Mouse (Mus musculus) frontal cortex, postnatal 14 days (tissue): Measurements from ENCODE around the gene Fras1.

Experiments used
- DNase-seq, 2 experiments: peaks; one replicate each; pipeline ENCODE4 v3.0.0; 2022; ENCODE audit warnings: low spot score in 2 of 2

The Fras1 gene

DNA sequence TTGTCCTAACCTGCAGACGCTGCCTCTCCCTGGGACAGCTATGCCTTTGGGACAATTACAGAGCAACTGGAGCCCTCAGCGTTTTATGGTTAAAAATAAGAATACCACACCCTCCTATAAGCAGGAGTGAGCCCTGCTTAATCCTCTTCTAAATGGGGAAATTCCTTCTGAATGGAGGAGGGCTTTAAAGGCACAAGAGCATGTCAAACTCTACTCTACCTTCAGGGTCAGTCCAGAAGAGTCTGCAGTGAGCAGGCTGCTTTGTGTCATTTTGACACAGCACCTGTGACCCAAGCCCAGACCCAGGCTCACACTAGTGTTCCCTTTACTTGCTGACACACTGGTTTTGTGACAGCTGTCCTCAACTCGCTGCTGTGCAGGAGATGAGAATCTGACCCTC, 307.3 kb downstream of the Fras1 start:
- DNase-seq = no peak

DNA sequence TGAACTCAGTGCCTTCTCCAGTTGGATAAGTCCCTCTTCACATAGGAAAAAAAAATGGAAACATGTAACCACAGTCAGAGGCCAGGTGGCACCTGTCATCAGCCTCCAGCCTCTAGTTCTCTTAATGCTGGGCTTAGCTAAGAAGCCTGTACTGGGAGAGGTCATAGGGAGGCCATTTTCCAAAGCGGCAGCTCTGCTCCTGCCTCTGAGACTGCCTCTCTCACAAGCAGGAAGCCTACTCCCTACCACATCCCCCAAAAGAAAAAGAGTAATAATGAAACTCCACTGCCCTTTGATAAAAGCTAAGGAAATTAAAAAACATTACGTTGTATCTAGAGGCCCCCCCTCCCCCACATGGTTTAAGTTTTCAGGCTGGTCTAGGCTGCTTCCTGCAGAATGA, 309.0 kb downstream of the Fras1 start:
- DNase-seq = no peak

DNA sequence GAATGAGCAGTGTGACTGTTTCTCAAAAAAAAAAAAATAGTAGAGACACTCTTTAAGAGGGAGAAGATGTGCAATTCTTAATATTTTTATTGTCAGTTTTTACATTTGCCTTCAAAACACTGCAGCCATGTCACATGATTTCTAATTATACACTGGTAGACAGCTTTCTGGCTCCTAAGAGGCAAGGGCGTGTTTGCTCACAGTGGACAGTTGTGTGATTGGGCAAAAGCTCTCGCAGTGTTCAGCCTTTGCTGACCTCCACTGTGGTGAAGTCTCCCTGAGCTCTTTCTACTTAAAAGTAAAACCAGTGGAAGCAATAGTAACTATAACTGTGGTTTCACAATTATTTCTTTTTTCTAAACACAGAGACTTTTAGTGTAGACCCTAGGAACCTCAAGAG, 315.1 kb downstream of the Fras1 start:
- DNase-seq = no peak

DNA sequence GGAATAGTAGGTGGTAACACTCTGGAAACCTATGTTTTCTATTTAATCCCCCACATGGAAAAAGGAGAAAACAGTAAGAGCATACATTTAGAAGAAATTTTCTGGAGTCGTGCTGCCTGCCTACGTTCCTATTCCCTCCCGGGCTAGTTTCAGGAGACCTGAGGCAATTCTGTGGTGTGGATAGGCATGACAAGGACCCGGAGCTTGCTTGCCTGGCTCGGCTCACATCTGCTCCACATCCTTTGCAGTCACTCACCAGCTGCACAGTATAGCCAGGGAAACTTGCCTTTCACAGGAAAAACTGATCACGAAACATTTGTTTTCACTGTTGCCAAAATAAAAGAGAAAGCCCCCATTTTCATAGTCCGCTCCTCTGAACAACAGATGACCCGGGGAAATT, 325.2 kb downstream of the Fras1 start:
- DNase-seq = no peak

DNA sequence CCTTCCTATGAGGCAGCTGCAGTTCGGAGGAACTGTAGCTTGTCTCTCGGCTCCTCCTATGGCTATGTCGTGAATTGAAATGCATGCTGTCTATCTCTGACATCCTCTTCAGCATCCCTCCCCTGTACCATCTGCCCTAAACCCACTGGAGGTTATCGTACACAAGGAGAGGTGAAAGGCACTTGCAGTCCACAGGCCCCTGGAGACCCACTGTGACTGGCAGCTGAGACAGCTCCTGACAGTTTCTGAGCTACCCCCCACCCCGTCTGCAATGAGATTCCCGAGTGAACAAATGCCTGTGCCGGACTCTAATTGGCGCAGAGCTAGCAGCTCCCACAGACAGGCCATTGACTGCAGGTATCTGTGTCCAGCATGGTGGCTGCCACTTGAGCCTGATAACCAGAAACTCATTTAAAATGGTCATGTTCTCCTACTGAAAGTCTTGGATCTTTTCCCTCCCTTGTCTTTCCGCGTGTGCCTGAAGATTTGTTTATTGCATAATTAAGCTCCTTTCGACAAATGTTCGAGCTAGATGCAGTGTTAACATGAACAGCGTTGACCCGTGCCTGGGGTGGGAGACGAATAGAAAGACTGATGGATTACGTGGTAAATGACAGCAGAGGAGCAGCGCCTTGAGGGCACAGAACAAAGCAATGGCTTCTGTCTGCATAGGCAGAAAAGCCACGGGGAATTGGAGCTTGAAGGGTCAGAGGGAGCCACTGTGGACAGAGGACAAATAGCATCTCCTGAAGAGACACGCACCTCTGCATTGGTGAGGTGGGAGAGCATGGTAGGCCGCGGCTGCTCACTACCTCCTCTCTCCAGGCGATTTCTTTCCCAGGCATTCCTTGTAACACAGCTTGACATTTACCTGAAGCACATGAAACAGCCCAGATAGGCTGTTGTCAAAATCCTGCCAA, 329.2 kb downstream of the Fras1 start:
- no peak for DNase-seq

DNA sequence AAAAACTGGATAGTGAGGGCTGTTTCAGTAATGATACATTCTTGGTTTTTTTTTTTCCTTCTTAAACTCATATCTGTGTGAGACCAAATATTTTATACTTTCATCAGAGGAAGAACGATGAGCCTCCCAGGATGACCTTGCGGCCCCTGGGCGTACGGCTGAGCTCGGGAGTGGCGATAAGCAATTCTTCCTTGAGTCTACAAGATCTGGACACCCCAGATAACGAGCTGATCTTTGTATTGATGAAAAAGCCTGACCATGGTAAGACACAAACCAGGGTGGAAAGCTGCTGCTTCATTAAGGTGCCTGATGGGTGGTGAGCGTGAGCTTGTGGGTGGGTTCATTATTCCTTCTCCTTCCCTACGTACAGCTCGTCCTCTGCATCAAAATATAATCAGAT, 334.8 kb downstream of the Fras1 start:
- no peak for DNase-seq

DNA sequence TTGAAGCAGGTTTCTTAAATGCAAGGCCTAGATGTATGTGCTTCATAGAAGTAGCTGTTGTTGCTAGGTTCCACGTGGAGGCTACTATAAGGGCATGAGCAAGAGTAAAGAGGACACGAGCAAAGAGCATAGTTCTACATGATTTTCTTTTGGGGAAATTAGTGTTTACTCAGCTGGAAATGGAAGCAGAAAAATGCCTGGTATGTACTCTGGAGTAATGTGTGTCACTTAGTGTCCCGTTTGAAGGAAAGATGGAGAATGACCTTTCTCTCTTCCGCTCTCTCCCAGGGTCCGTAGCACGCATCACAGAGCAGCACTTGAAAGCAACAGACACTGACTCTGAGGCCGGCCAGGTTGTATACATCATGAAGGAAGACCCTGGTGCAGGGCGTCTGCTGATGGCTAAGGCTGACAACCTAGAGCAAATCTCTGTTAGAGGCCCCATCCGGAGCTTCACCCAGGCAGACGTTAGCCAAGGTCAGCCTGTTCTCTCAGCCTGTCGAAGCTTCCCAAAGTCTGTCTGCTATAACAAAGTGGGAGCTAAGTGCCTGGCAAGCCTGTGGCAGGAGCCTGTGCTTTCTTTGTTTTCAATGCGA, 338.4 kb downstream of the Fras1 start:
- DNase-seq = no peak

DNA sequence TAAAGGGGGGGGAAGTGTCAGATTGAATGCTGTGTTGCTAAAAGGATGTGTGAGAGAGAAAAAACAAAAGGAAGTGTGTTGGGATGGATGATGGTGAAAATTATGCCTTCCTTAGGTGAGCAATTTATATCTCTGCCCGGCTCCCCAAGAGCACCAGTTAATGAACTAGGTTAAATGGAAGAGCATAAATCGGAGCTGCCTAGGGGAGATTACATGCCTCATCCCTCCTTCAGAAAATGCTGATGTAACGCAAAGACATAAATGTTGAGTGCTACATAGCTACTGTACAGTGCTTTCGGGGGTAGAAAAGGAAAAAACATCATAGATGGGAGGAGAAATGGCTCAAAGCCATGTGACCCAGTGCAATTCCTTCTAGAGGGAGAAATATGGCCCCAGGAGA, 339.0 kb downstream of the Fras1 start:
- no peak for DNase-seq

DNA sequence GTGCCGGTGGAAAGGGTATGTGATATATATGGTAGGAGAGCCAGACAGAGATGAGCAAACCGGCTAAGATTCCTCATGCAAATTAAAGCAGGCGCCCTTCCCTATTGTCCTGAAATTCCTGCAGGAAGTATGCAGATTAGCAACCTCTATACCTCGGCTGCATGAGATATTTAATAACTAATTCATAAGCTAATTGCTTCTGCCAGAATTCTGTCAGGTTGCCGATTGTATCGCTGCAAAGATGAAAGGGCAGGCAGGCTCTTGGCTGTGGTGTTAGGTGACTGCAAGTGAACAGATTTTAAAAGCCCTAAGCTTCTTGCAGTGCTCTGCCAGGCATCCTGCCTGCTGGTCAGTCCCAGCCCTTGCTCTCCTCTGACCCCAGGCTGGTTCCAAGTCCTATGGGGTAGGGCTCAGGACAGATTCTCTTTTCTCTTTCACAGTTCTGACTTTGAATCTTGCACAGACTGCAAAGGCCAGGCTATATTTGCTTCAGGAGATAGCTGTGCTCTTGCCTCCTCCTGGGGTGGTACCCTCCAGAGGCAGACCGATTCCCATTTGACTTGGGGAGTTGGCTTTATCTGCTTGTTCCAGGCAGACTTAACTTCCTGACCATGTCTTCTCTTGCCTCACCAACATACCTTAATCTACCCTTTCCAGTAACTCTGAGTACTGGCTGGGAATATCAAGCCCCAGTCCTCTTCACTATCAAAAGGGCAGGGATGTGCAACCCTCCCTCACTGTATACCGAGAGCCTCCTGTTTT, 342.7 kb downstream of the Fras1 start:
- DNase-seq = no peak

DNA sequence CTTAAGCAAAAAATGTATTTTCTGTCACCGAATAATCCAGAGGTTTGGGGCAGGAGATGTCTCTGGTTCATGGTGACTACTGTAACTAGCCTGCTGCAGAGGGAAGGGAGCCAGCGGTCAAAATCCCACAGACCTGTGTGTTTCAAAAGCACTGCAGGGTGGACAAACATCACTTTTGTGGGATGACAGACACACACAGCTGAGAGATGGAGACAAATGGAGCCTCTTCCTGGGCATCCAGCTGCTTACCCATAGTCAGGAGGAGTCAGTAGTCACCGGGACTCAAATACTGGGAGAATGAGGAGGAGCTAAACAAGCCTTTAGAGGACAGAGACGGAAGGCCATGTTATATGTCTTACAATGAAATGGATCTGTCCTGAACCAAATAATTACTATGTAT, 343.9 kb downstream of the Fras1 start:
- DNase-seq = no peak

DNA sequence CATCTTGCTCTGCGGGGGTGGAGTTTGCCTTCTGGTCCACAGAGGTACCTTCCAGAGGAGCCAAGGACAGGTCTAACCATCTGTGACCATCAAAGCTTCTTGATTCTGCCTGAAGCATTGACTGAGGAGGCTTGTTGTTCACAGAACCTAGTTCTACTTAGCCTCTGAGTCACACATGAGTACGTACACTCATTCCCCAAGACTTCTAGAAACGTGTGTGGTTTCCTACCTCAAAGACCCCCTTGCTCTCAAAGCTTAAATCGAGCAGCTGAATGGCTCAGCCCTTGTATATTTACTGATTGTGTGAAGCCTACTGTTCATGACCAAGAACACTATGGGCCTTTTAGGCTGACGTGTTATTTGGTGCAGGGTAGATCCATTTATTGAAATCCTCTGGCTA, 344.8 kb downstream of the Fras1 start:
- DNase-seq = no peak

DNA sequence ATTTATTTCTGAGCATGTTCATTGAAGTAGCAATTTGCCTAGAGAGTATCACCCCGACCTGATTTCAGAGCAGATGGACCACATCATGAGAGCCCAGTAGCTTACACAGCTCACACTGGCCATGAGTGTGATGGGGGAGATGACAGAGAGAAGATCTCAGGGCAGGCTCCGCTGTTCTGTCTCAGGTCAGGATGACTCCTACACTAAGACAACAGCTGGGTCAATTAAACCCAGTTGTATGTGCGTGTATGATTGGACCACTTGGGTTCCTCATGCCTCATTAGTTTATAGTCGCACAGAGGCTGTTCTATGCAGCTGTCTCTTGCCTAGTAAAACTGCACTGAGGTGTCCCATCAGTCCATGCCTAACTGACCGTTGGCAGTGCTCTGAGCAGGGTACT, 345.5 kb downstream of the Fras1 start:
- DNase-seq = no peak

DNA sequence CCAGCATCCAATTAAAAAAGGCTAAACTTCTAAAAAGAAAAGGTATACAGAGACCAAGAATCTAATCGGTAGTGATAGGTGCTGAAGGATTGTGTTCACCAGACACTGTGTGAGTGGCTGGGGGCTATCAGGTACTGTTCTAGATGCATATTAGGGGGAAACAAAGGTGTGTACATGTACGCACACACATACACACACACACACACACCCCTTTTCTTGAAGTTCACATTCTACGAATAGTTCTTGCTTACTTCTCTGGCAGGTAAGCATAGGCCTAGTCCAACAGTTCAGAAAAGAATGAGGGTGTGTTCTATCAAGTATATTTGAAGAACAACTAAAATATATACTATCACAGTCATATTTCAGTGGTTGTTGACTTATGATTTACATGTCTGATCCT, 348.9 kb downstream of the Fras1 start:
- DNase-seq = no peak

DNA sequence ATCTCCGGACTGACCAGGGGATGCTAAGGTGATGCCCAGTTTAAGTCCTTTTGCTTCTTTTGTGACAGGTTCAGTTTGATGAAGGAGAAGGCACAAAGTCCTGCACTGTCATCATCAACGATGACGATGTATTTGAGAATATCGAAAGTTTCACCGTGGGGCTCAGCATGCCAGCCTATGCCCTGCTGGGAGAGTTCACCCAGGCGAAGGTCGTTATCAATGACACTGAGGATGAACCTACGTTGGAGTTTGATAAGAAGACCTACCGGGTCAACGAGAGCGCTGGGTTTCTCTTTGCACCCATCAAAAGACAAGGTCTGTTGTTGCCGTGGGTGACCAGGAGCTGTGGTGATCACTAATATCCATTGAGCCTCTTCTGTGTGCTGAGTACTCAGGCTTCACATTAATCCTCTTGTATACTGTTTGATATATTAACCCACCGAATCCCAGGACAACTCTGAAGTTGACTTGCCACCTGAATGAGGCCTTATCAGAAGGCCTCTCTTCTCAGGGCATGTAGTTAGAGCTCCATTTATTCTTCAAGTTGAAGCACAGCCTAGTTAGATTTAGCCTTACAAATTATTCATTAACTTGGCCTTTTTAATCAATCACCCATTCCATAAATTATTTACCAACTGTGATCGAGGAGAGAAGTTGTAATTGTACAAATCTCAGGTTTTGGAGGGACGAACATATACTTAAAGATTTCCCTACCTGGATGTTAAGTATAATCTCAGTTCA, 365.6 kb downstream of the Fras1 start:
- DNase-seq = no peak

DNA sequence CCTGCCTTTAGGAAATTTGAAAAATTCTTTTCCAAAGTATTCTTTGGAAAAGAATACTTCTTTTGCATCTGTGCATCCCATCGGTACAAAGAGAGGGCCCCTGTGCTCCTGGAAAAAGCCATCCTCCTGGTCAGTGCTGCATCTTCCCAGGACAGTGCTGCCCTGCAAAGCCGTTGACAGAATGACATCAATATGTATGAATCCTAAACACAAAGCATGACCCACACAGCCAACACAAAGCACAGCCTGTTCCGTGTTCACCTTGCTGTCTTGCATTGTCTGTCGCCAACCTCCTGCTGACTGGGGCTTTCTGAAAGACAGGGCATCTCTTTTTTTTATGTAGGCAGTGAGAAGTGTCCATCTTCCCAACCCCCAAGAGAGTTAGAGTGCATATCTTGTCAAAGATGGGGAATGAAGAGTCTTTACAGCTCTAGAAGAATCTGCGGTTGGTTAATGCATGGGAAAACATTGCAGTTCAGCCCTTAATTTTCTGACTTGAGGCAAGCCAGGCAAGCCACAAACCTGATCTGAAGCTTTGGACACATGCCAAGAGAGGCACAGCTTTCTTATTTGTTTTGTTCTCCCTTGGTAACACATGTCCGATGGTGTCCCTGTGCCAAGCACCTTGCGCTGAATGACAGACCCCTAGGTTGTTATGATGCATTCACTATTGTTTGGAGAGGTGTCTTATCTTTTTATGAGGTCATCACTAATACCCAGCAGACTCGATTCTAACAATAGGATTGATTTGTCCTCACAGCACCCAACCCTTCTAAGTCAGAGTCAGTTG, 373.6 kb downstream of the Fras1 start:
- DNase-seq = no peak

DNA sequence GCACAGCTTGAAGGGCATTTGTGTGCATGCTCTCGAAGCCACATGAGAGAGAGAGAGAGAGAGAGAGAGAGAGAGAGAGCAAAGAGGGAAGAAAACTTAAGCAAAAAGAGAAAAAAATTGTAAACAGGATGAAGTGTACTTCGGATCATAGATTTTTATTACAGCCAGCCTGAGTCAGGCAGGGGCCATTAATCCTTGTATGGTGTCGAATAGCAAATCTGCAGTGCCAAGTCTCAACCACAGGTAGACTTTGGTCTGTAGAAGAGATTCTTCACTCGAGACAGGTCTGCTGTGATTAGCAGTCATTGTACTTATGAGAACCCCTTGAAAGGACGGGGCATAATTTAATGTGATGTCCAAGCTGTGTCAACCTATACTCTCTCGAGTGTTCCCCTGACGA, 383.9 kb downstream of the Fras1 start:
- DNase-seq = no peak

DNA sequence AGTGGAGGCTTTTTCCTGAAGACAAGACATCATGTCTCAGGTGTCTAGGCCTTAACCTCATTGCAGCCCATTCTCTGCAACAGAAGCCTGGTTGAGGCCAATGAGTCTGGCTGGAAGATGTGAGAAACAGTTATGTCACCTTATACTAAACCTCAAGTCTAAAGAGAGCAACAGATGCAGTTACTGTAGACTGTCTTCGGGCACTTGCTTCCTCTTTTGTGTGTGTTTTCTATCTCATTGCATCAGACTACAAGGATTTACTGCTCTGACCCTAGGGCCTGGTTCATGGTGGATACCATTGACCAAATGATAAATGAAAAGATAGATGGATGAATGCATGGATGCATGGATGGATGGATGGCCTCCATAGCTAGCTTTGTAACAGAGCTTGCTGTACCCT, 388.3 kb downstream of the Fras1 start:
- no peak for DNase-seq

DNA sequence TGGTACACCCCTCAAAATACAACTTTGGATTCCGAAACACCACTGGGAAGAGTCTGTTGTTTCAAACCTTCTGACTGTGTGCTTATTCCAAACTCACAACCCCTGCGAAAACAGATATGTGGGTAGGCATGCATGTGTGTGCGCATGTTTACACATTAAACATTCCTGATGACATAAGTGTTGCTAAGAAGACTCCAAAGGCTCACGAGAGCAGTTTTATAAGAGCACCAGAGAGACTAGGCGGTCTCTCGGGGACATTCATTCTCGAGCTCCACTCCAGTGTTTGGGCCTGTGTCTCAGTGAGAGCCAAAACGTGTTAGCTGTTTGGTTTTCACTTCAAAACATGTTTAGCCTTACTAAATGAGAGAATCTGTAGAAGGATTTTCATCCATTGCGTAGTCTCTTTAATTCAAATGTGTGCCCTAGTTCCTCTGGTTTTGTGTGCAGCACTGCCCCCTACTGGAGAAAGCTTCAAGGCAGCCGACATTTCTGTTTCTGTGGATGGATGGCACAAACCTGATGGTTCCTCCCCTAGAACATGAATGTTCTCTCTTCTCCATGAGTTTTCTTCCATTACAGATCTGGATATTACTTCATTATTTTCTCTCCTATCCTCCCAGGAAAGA, 395.2 kb downstream of the Fras1 start:
- peak; percentile 53 to 71 for DNase-seq

DNA sequence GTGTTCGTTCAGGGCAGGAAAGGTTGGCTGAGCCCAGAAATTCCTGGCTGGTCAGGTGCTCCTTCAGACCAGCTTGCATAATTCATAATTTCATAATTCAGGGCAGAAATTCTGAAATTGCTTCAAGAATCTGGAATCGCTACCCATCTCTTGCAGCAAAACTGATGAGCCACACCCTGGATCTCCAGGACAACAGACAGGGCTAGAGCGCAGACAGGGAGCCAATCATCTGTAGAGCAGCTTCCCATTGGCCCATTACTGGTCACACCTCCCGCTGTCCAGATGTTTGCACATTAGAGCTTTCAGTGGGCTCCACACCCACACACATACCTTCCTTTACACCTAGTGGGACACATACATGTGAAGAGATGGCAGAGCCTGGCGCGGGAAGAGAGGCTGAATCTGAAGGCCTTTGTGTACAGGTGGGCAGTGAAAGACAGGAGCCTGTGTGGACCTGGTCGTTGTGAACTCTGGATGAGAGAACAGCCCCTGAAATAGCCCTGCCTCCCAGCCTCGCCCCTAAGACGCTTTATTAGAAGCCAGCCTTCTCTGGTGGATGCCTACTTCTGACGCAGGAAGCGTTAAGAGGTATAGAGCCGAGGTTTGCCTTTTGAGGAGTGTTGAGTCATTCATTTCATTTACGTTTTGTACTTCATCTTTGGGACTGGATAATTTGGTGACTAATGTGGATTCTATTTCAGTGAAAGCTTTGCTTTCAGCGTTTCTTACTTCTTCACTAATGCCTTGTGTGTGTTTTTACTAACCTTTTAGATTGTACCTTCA, 409.9 kb downstream of the Fras1 start:
- DNase-seq = no peak

DNA sequence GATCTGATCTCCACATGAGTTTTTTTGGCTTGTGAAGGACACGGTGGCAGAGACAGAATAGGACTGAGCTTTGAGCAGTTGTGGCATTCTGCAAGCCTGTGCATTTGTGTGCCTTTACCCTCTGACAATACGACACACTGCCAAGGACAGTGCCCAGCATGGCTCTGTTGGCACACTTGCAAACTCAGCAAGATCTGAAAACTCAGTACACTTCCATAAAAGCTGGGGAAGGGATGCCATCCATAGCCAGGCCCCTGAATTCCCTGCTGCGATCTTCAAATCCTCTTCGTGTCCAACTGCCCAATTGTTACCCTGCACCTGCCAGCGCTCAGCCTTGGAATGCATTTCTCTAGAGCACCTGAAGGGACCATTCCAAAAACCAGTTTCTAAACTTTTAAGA, 411.3 kb downstream of the Fras1 start:
- DNase-seq = no peak
